Mouse (Mus musculus) midbrain, embryonic 14.5 days (tissue): ENCODE data around the gene Mrpl10. TPM values are rescaled to one million over a fixed set of nuclear protein-coding genes. Genes with fewer than 3 reads are reported as not detected.
A peak's percentile ranks its signal among the peaks of the same experiment; 100 is the strongest.

Source experiments
- ATAC-seq: fragments of 200-750 bp; cut with Nextera tagmentation; 2 replicates; pipeline ENCODE4 v1.8.0; 2017; ENCODE audit warnings: moderate number of reproducible peaks, moderate library complexity; ENCODE audit not compliant: low FRiP score, low TSS enrichment
- DNase-seq: peaks from one replicate; pipeline ENCODE4 v3.0.0-alpha.2; 2015
- H3K27ac ChIP-seq: fragments of 300-500 bp; sonication (generic); replicated peaks from 2 replicates; pipeline ENCODE4 v1.5.1; 2014; ENCODE audit warnings: mild to moderate bottlenecking, low read depth, low read length, moderate library complexity
- H3K27me3 ChIP-seq: fragments of 300-500 bp; sonication (generic); 2 replicates; pipeline ENCODE4 v1.6.1; 2014; ENCODE audit warnings: low read length, control low read depth, mixed read lengths; ENCODE audit not compliant: control insufficient read depth, insufficient read depth
- H3K36me3 ChIP-seq: fragments of 300-500 bp; sonication (generic); 2 replicates; pipeline ENCODE4 v1.6.1; 2014; ENCODE audit warnings: low read length, control low read depth; ENCODE audit not compliant: control insufficient read depth, insufficient read depth
- H3K4me1 ChIP-seq: fragments of 300-500 bp; sonication (generic); 2 replicates; pipeline ENCODE4 v1.6.1; 2014; ENCODE audit warnings: mild to moderate bottlenecking, antibody characterized with exemption, low read length, control low read depth; ENCODE audit not compliant: control insufficient read depth, insufficient read depth
- H3K4me2 ChIP-seq: fragments of 300-500 bp; sonication (generic); 2 replicates; pipeline ENCODE4 v1.6.1; 2014; ENCODE audit warnings: mild to moderate bottlenecking, low read length, moderate library complexity
- H3K4me3 ChIP-seq: fragments of 300-500 bp; sonication (generic); replicated peaks from 2 replicates; pipeline ENCODE4 v1.5.1; 2014; ENCODE audit warnings: low read depth, low read length
- H3K9ac ChIP-seq: fragments of 300-500 bp; sonication (generic); replicated peaks from 2 replicates; pipeline ENCODE4 v1.6.1; 2014; ENCODE audit warnings: mild to moderate bottlenecking, low read length, moderate library complexity
- H3K9me3 ChIP-seq: fragments of 300-500 bp; sonication (generic); 2 replicates; pipeline ENCODE4 v1.6.1; 2016; ENCODE audit warnings: low read length, control low read depth, mixed read lengths; ENCODE audit not compliant: control insufficient read depth
- WGBS: fragments of 180-500 bp; shearing (Covaris S2); extraction: QIAGEN DNeasy Blood & Tissue Kit; methylation state at CpG from one replicate; pipeline ENCODE4 v1.1.7; 2014; 5-methylcytosine and 5-hydroxymethylcytosine counted together
- polyA plus RNA-seq: library from polyadenylated mRNA; unstranded; fragments of >200 nt; fragmentation: Nextera tagmentation; extraction: Ambion mirVana; gene quantifications from 2 replicates; pipeline ENCODE4 v1.2.1, GENCODE M21; 2014

Gene Mrpl10
- polyA plus RNA-seq, 1 experiment from 2014 or later: 62.2 TPM

- ATAC-seq (no peak), DNase-seq (peak; percentile 83)
- under 1% methylated on average over 50 of the region's 50 CpGs for WGBS
- Histone ChIP-seq H3K9me3 (no peaks in the 10 kb centered on the region), H3K36me3 (no peaks in the 10 kb centered on the region), H3K4me3 (peak overlapping the region; percentile 41), H3K4me2 (peak overlapping the region; percentile 64), H3K4me1 (peaks cover 10% of the 10 kb centered on the region; the same call in 1 of the 2 replicates), H3K27me3 (peaks cover 79% of the 10 kb centered on the region), H3K27ac (no peak overlapping the region), H3K9ac (peak overlapping the region; percentile 36; the same call in 1 of the 2 replicates)
Measured at GRCm38 (mm10) chr11:97021873-97022484, 19.4 kb upstream of the Mrpl10 start.

- Histone ChIP-seq H3K4me2 (no peak overlapping the region), H3K9ac (no peak overlapping the region), H3K27me3 (peaks cover 54% of the 10 kb centered on the region), H3K27ac (no peak overlapping the region), H3K9me3 (no peaks in the 10 kb centered on the region), H3K36me3 (no peaks in the 10 kb centered on the region), H3K4me1 (peaks cover 6% of the 10 kb centered on the region), H3K4me3 (no peak overlapping the region)
- ATAC-seq (no peak), DNase-seq (no peak)
- WGBS: 14% methylated on average over 10 of the region's 10 CpGs
Measured at GRCm38 (mm10) chr11:97024977-97025376, 16.4 kb upstream of the Mrpl10 start.

- Histone ChIP-seq H3K4me2 (peak overlapping the region; percentile 40), H3K9me3 (no peaks in the 10 kb centered on the region), H3K9ac (no peak overlapping the region; the same call in 1 of the 2 replicates), H3K27me3 (peaks cover 45% of the 10 kb centered on the region), H3K4me1 (peaks cover 14% of the 10 kb centered on the region), H3K27ac (no peak overlapping the region), H3K36me3 (no peaks in the 10 kb centered on the region), H3K4me3 (0 out of 2 replicates have a peak overlapping the region, but pooled peaks have one; percentile 3)
- ATAC-seq: peak; percentile 23; the same call in 1 of the 2 replicates
- peak; percentile 93 for DNase-seq
- 2% methylated on average over 17 of the region's 17 CpGs for WGBS
Measured at GRCm38 (mm10) chr11:97025721-97026344, 15.5 kb upstream of the Mrpl10 start.

GRCm38 (mm10) chr11:97029686-97030417 is 11.5 kb upstream of the Mrpl10 start, which contains the start of gene Scrn2:
TSS of gene Scrn2 (plus strand) at chr11:97029938.
- peak; percentile 91 for DNase-seq
- 1% methylated on average over 25 of the region's 25 CpGs for WGBS
- Histone ChIP-seq H3K27ac (peak within 1 kb of the TSS; percentile 77), H3K36me3 (no peaks in the 10 kb centered on the region), H3K9me3 (no peaks in the 10 kb centered on the region), H3K9ac (peak within 1 kb of the TSS; percentile 77), H3K4me1 (peaks cover 12% of the 10 kb centered on the region), H3K27me3 (peaks cover 6% of the 10 kb centered on the region; the same call in 1 of the 2 replicates), H3K4me3 (peak within 1 kb of the TSS; percentile 56), H3K4me2 (peak within 1 kb of the TSS; percentile 70)
- ATAC-seq: peak; percentile 73; the same call in 1 of the 2 replicates

GRCm38 (mm10) chr11:97030426-97030825 is 10.9 kb upstream of the Mrpl10 start:
- Histone ChIP-seq H3K4me3 (peak overlapping the region; percentile 56), H3K36me3 (no peaks in the 10 kb centered on the region), H3K4me1 (peaks cover 12% of the 10 kb centered on the region), H3K27me3 (peaks cover under 1% of the 10 kb centered on the region; the same call in 1 of the 2 replicates), H3K27ac (no peak overlapping the region), H3K4me2 (peak overlapping the region; percentile 70), H3K9ac (peak overlapping the region; percentile 77), H3K9me3 (no peaks in the 10 kb centered on the region)
- whole genome bisulfite sequencing: 19% methylated on average over 15 of the region's 15 CpGs
- DNase-seq (no peak), ATAC-seq (no peak)

GRCm38 (mm10) chr11:97031977-97032376 is 9.4 kb upstream of the Mrpl10 start:
- ATAC-seq: no peak
- DNase-seq: no peak
- Histone ChIP-seq H3K27me3 (no peaks in the 10 kb centered on the region), H3K9ac (no peak overlapping the region), H3K36me3 (no peaks in the 10 kb centered on the region), H3K9me3 (no peaks in the 10 kb centered on the region), H3K4me2 (no peak overlapping the region), H3K27ac (no peak overlapping the region), H3K4me1 (peaks cover 10% of the 10 kb centered on the region), H3K4me3 (no peak overlapping the region)
- 83% methylated on average over 12 of the region's 12 CpGs for WGBS

GRCm38 (mm10) chr11:97032499-97032898 is 8.9 kb upstream of the Mrpl10 start:
- H3K4me3 ChIP-seq: no peak overlapping the region
- H3K4me2 ChIP-seq: no peak overlapping the region
- no peaks in the 10 kb centered on the region for H3K27me3 ChIP-seq
- no peaks in the 10 kb centered on the region for H3K9me3 ChIP-seq
- no peak for ATAC-seq
- DNase-seq: no peak
- H3K9ac ChIP-seq: no peak overlapping the region
- 91% methylated on average over 4 of the region's 4 CpGs for WGBS
- no peaks in the 10 kb centered on the region for H3K36me3 ChIP-seq
- H3K27ac ChIP-seq: no peak overlapping the region
- H3K4me1 ChIP-seq: peaks cover 10% of the 10 kb centered on the region

GRCm38 (mm10) chr11:97033781-97034180 is 7.6 kb upstream of the Mrpl10 start:
- Histone ChIP-seq H3K9me3 (no peaks in the 10 kb centered on the region), H3K36me3 (no peaks in the 10 kb centered on the region), H3K4me1 (peaks cover 10% of the 10 kb centered on the region), H3K27me3 (no peaks in the 10 kb centered on the region), H3K27ac (no peak overlapping the region), H3K4me3 (no peak overlapping the region), H3K9ac (no peak overlapping the region), H3K4me2 (no peak overlapping the region)
- ATAC-seq (no peak), DNase-seq (no peak)
- 91% methylated on average over 4 of the region's 4 CpGs for WGBS
